Mouse (Mus musculus) left cerebral cortex, postnatal 36 days (tissue): ENCODE measurements around the gene Ptprg. TPM values are rescaled to one million over a fixed set of nuclear protein-coding genes. Genes with fewer than 3 reads are reported as not detected.
A peak's percentile ranks its signal among the peaks of the same experiment; 100 is the strongest.

Source experiments
- DNase-seq, 2 experiments: peaks; one replicate each; pipeline ENCODE4 v3.0.0; 2021 to 2022; ENCODE audit warnings: low spot score in 2 of 2, mixed read lengths in 1 of 2
- intact Hi-C: fragments of 180-260 bp; cut with DNase I; formaldehyde crosslinking; loops from one replicate; pipeline ENCODE4 v1.15.1; 2025
- total RNA-seq, 2 experiments: library from RNA; stranded (reverse); gene quantifications; 2 replicates each; pipeline ENCODE4 v1.2.3; 2021

Gene Ptprg
- total RNA-seq, 2 experiments from 2014 or later: 95.1 to 108 TPM

DNA sequence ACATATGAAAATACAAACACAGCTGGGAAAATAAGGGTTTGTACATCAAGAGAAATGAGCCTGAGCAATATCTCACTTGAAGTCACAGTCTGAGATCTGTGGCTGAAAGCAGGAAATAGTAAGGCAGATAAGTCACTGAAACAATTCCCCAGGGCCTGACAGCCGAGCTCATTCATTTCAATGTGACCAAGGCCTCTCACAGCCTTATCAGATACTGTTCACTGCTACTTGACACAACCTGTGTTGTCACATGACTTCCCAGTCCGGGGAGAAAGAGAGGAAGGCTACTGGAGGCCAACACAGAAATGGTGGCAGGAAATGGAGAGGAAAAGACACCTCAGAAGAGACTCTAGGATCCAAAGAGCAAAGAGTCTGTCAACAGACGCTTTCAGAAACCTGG lies 430.8 kb downstream of the Ptprg start:
- intact Hi-C loops: no loop called here
- DNase-seq: no peak

DNA sequence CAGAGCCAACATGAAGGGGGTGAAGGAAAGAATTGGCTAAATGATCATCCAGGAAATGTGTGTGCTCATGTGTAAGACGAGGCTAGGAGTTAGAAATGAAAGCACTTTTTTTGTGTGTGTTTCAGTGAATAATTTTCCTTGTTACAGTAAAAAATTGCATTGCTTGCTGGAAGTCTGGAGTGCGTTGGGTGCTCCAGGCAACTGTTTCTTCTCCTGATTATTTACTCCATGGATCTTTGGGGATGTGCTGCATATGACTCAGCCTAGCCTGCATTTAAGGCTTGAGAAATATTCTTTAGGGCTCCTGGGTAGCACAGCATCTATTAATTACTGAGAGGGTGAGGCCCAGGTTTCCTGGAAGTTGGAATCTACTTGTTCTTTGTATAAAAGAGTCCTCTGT lies 435.6 kb downstream of the Ptprg start:
- intact Hi-C loops: no loop called here
- no peak for DNase-seq

DNA sequence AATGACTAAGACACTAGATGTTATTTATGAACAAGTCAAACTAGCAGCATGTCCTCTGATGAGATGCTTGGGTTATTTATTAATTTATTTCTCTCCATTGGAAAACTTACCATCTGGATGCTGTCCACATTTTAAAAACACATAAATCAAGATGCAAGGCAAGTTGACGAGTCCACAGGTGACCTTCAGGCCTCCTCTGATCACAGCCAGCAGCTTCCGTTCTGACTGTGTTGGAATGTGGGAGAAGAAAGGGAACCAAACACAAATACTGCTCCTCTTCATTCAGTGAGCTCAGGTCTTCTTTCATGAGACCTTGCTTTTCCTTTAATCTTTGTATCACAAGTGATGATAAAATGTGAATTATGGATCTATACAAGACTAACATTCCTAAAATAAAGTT lies 437.8 kb downstream of the Ptprg start:
- intact Hi-C loops: no loop called here
- DNase-seq: no peak

DNA sequence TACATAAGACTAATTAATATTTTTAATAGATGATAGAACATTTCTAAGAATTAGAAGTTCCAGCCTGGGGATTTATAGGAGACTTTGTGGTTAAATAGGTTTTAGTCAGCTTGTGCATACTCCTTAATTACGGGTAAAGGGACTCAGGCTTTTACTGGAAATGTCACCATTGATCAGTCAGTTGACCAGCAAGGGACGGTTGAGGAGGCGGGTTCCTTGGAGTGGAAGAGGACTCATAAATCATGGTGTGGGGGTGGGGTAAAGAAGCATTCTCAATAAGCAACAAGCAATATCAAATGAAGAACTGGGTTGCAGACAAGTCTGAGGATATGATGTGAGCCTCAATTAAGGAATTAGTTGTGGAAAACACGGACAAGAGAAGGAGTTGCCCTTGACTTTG lies 438.8 kb downstream of the Ptprg start:
- DNase-seq: no peak
- intact Hi-C loops: no loop called here

DNA sequence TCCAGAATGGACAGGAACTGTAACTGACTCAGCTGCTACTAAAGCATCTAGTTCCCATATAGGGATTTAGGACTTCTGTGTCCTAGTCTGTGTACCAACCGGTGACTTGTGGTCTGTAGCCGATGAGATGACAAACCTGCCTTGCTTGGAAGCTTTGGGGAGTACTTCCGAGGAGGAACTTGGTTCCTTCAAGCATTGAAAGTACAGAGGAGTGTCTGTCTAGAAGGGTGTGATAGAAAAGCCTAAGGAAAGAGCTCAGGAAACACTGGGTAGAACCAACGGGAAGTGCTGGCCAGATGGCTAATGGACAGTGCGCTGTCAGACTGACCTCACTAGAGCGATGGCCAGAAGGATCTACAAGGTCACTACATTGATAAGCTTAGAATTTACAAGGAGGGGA lies 439.2 kb downstream of the Ptprg start:
- no peak for DNase-seq
- intact Hi-C loops: no loop called here

DNA sequence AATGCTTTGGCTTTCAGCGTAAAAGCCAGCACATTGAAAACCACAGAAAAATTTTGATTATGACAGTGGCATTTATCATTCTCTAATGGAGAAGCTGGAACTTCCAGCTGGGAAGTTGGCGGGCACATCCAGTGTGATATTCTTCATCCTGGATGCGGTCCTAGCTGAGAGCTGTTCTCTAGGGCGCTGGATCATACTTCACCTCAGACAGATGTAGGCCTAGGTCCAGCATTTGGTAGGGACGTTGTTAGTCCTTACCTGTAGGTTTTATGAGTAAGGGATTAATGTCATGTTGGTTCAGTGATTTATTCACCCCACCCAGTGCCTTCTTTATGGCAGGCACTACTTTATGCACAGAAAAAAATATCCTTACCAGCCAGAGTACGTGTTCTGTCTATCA lies 444.2 kb downstream of the Ptprg start:
- DNase-seq: no peak
- intact Hi-C loops: no loop called here

DNA sequence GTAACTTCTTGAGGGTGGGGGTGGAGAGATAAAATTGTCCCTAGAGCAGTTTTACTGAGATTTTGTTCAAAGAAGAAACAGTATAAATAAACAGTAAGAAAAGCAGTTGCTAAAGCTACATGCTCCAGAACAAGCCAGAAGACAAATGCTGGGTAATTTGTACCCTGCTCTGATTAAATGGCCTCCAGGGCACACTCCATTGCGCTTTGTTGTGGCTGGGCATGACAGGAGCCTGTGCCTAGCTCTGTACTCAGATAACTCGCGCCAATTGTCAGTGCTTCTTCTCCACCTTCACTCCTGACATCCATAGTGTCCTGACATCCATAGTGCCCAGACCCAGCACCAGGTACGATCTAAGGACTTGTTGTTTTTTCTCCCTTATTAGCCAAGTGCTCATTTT lies 445.1 kb downstream of the Ptprg start:
- intact Hi-C loops: no loop called here
- no peak for DNase-seq

DNA sequence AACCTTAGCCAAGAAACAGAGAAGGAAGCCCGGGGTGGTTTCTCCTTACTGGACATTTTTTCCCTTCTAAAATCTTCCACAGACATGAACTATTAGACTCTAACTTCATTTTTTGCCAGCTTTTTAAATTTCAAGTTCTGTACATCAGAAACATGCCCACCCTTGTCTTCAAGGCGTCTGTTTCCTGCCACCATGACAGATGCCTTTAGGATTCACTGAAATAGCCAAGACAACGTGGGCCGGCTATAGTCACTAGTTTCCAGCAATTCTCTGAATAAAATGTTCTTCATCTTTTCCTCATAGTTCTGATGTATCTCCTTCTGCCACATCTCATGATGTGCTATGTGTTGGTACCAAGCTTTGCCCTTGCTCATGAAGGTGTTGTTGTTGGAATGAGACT lies 450.7 kb downstream of the Ptprg start:
- intact Hi-C loops: no loop called here
- peak; percentile 23 to 35 for DNase-seq

DNA sequence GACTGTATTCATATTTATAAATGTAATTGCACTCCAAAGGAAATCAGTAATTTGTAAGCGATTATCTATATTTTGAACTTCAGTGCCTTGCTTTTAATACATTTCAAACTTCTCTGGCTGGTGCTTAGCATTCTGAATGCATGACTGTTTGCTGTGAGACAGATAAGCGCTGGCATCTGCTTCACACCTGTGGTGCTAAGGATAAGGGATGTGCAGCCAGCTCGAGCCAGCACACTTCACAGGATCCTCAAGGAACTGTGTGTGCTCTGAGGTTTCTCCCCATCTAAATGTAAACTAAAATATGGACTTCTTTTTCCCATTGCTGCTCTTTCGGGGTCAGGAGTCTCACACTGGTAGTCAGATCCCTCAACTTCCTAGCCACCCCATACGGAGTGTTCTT lies 458.4 kb downstream of the Ptprg start:
- DNase-seq: no peak
- intact Hi-C loops: no loop called here

DNA sequence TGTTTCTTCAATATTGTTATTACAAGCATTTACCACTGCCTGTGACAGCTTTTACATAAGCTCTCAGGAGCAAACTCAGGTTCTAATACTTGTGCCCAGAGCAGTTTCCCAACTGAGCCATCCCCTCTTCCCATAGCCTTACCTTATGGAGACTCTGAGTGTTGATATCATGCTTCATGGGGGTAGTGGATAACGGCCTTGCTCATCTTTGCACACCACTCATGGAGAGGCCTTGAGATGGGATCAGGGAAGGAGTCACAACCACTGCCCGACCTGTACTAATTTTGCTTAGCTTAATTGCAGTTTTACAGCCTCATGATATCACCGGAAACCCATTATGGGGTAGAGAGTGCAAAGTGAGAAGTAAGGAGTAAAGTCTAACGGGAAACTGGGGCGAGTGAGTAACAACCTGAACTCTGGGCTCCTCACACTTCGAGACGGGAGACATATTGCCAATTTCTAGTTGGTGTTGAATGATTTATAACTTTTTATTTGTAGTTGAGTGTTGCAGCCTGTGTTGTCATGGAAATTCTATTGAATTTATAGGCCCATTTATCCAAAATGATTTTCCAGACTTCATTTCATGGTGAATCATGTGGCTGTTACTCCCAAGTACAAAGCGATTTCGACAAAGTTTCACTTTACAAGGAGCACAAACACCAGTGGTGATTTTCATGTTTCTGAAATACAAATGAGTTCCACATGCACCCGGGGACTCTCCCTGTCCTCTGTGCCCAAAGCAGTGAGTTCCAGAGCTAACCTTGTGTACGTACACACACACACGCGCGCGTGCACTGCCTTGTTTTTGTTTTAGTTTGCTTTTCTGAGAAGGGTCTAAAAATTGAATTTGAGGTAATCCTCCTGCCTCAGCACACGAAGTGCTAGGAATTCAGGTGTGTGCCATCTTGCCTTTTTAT lies 472.7 kb downstream of the Ptprg start:
- intact Hi-C loops: no loop called here

DNA sequence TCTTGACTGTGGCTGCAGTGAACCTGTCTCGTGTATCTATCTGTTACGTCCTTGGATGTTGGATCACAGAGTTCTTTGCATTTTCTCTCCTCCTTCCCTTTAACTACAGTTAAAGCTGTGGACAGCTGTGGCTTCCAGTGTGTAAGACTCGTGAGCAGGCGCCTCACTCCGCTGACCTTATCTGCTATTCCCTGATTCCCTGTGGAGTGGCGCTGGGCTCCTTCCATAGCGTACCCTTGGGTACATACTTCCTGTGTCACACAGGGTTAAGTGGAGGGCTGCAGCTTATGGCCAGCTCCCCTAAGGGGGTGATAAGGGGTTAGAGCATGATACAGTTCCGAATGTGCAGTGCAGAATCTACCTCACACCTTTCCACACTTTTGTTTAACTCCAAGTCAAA lies 473.9 kb downstream of the Ptprg start:
- DNase-seq: no peak
- intact Hi-C loops: no loop called here

More for the DNA sequence above, 472.7 kb downstream of the Ptprg start:
- no peak for DNase-seq

DNA sequence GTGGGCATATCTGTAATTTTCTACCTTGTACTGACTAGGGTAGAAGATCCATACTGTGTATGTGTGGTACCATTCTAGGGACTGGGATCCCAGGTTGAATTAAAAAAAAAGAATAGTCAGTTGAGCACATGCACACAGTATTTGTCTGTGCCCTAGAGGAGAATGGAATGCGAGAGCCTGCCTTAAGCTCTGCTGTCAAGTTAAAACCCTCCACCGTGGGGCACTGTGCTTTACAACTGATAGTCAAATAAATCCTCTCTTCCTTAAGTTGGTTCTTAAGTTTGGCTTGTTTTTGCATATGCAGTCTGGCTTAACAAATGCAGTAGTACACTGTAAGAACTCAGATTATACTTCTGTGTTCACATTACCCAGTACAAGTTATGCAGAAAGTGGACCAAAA lies 476.6 kb downstream of the Ptprg start:
- intact Hi-C loops: no loop called here
- DNase-seq: no peak

DNA sequence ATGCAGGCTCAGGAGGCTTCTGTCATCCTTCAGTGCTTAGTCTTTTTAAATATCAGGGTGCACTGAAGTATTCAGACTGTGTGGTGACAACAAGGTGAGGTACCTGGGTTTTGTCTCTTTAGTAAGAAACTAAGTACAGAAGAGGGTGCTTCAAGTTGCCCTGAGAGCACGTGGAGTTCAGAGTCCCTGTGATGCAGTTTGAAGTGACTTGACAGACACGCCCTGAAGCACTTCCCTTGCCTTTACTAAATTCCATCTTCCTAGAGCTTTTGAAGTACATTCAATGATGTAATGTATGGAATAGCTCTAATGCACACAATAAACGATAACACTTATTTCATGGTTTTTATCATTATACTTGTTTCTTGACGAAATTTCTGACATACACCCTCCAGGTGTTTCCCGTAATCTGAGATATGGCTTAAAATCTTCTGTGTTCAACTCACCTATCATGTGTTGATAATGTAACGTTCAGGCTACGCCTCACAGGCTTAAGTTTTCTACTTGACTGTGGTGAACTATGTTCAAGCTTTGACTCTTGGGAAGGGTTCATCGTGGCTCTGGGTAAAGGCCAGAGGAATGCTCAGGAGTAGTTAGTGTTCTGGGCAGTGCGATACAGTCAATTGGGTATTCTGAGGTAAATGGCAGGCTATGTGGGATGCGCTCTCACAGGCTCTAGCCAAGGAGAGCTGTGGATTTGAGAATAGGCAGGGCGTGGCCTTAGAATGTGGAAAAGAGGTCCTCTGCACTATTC lies 483.4 kb downstream of the Ptprg start:
- DNase-seq: no peak
- intact Hi-C loops: no loop called here

DNA sequence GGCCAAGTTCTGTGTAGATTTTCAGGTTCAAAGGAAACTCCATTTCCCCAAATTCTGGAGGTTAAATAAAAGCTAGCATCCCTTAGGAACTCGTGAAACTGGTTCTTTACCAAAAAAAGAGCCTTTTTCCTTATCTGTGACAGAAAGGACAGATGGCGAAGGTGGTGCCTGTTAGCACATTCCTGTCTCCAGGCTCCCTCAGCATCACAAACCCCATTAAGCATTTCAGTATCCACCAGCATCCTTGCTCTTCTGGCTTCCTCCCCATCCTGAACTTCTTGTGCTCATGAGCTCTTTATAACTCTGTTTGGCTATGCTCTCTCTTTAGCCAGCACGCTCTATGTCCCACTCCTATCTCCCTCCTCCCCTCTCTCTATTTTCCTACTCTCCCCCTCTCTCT lies 486.4 kb downstream of the Ptprg start:
- intact Hi-C loops: no loop called here
- no peak for DNase-seq

DNA sequence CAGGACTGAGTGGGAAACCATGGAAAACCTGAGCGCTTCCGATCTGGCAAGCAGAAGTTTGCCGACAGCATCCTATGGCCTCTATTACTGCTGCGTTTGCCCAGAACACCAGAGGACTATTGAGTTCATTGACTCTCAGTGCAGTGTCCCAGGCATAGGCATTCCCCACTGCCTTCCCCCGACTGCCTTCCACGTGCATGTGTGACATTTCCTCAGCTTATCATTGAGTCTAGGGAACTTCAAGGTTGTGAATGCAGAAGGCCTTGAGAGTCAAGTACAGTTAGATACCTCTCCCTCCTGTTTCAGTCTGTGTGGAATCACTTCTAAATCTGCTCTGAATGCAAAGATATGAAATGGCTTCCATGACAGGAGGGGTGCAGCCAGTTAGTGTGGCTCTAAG lies 488.2 kb downstream of the Ptprg start:
- intact Hi-C loops: no loop called here
- no peak for DNase-seq

DNA sequence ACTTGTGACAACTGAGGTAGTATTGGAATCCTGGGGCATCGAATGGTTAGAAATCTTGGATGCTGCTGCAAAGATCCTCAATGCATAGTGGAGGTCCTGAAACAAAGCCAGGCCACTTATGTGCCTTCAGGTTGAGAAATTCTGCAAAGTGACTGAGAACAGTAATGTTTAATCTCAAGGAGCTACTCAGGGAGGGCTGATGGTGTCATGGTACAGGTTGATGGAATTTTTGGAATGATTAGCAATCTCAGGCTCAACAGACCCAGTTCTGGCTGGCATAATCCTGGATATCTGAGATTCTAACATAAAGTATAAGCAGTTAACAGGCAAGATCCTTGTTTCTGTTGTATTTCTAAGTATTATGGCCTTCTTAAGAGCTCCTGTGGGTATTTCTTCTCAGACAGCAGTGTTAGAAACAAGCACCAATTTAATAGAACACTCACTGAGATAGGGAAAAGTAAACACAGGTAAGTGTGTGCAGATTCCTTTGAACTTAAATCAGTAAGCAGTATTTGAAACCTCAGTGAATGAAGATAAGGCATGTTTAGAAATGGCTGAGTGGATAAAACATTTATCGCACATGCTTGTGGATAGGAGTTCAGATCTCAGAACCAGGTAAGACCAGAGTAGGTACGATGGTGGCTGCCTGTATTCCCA lies 493.0 kb downstream of the Ptprg start:
- no peak for DNase-seq
- intact Hi-C loops: no loop called here

DNA sequence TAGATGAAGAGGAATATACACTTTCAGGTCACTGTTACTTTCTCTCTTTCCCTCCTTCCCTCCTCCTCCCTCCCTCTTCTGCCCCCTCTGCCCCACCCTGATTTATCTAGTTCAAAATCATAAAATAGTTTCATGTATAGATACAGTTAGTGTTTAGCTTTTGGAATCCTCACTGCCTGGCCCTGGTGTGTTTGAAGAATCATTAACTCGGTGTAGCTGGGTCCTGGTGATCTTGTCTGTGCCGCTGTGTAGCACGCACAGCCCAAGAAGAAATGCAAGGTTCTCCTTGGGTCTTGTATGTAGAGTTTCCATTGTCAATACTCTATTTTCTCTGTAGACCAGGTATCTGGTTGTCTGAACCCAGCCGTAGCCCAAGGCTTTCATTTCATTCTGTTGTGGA lies 494.3 kb downstream of the Ptprg start:
- no peak for DNase-seq
- intact Hi-C loops: no loop called here

DNA sequence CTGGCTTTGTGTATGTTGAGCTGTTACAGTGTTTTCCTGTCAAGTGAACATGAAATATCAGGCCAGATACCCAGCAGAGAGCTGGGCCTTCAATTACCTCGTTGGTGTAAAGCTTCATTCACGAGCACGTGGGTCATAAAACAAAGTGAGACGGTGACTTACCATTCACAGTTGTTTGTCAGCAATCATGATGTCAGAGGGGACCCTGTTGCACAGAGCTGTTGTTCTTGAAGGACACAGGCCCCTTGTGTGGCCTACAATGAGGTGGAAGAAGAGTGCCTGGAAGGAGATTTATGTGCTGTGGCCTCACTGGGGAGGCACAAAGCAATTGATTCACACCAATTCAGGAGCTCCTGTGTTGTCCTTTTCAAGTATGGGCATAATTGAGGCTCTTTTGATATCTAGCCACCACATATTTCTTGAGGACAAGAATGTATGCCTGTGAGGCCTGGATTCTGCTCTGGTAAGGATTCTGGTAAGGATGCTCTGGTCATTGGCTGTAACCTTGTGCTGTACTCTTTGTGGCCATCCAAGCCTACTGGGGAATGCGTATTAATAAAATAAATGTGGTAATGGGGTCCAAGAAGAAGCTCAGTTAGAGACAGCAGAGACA lies 503.7 kb downstream of the Ptprg start:
- intact Hi-C loops: no loop called here
- DNase-seq: no peak

DNA sequence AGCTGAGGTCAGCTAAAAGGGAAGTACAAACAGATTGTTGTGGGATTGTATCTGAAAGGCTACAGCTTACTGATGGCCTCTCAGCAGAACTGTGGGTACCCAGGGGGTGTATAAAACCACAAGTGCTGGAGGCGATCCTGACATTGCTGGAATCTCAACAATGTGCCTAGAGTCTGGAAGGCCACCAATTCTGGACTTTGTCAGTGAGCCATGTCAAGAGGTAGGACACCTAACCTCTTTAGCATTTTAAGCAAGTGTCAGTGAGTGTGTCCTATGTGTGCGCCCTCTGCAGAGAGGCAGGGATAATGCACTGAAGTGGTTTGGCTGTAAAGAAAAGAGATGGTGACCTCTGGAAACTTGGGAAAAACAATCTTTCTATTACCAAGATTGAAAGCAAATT lies 504.5 kb downstream of the Ptprg start:
- DNase-seq: no peak
- intact Hi-C loops: no loop called here

DNA sequence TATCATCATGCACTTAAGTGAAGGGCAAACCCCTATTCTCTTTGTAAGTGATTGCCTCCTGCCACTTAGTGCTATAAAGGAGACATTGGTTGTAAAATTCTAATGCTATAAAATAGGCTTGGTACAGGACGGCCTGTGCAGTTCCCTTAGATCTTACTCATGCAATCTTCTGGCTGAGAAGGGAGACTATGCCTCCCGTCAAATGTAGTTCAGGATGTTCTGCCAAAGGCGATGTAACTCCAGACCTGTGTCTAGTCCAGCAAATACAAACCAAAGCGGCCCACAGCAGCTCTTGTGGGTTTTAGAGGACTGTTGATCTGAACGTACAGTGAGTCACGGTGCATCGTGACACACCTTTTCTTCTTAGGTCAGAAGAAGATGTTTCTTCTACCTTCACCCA lies 505.8 kb downstream of the Ptprg start:
- intact Hi-C loops: no loop called here
- DNase-seq: peak in 1 of 2 experiments; percentile 16
